Mouse (Mus musculus): Measurements from ENCODE around the gene Gm3095. TPM values are rescaled to one million over a fixed set of nuclear protein-coding genes. Genes with fewer than 3 reads are reported as not detected.

Gm3095 gene
- not detected for total RNA-seq (2023)

GRCm38 (mm10) chr14:3963247-3963646 is at the start of gene Gm3095:
Gene Gm3095 (plus strand): TSS chr14:3963547.

GRCm38 (mm10) chr14:3931456-3931855 is 31.9 kb upstream of the Gm3095 start, which contains the start of gene Gm3029:
Gene Gm3029 (plus strand): TSS chr14:3931756.

GRCm38 (mm10) chr14:3998094-3998493 is 34.7 kb downstream of the Gm3095 start, which contains the start of gene Gm3099:
Gene Gm3099 (plus strand): TSS chr14:3998394.

Other genes starting within 250 kb of the Gm3095 start
- gene Gm3002, start 153.5 kb upstream of the Gm3095 start, total RNA-seq (2023): not detected
- gene Gm3033, start 117.3 kb upstream of the Gm3095 start, total RNA-seq (2023): not detected
- gene Gm2916, start 79.4 kb upstream of the Gm3095 start, total RNA-seq (2023): not detected
- not detected for gene Gm3029, start 31.8 kb upstream of the Gm3095 start, total RNA-seq (2023)
- not detected for gene Gm3099, start 34.8 kb downstream of the Gm3095 start, total RNA-seq (2023)
- gene Gm5796, start 60.4 kb downstream of the Gm3095 start, total RNA-seq (2023): not detected
- not detected for gene Gm3115, start 120.6 kb downstream of the Gm3095 start, total RNA-seq (2023)
- 0.88 TPM for gene Gm8108, start 147.0 kb downstream of the Gm3095 start, total RNA-seq (2023)
- not detected for gene Gm3127, start 201.5 kb downstream of the Gm3095 start, total RNA-seq (2023)
- gene Gm2974, start 219.0 kb downstream of the Gm3095 start, total RNA-seq (2023): not detected

All from CD4-positive naive resting alpha-beta T cell, adult 76 days (primary cell).